Comparison of ENCODE assay signal across 19 mouse cellular contexts in genomic region chr4:10209324-10209923, GRCm38 (mm10).
DNase-seq lines count a peak whose midpoint lies in the region; ATAC-seq and TF ChIP-seq lines count a peak whose summit lies in the region.
"Had no signal": no experiment of that assay in that cellular context is flagged by ENCODE, and none has a peak within 500 bp of the region (broad histone marks: within the 10 kb centered on the region; RNA-seq: fewer than 3 reads in every experiment).

No protein-coding gene starts in this region.

- no peak for TF ChIP-seq CTCF in forebrain, postnatal 0 days (IDR thresholded peaks at IDR 0.05; ENCODE audit: low read depth)

- no peak for ATAC-seq in embryonic facial prominence, embryonic 14.5 days (ENCODE audit: low read depth)
- peak; percentile 50; the same call in 1 of the 2 replicates for ATAC-seq in hindbrain, embryonic 16.5 days
- no peak for ATAC-seq in hindbrain, embryonic 13.5 days (ENCODE audit: low FRiP score)
- no peak for ATAC-seq in kidney, embryonic 15.5 days (replicated peaks; ENCODE audit: low FRiP score)
- peak; percentile 45 for ATAC-seq in forebrain, postnatal 0 days
- ATAC-seq: activated CD4-positive, CD25-positive, alpha-beta regulatory T cell, adult 4 months; intestine, postnatal 0 days had no signal

- no peak overlapping the region for H3K27ac ChIP-seq in embryonic facial prominence, embryonic 14.5 days (replicated peaks; ENCODE audit: low read depth, low read length)
- H3K27ac ChIP-seq in embryonic facial prominence, embryonic 10.5 days (replicated peaks), result no peak overlapping the region
- H3K27ac ChIP-seq in hindbrain, embryonic 16.5 days (ENCODE audit: low read depth, low read length), result no peak overlapping the region
- no peak overlapping the region for H3K27ac ChIP-seq in hindbrain, embryonic 13.5 days
- no peak overlapping the region for H3K27ac ChIP-seq in kidney, embryonic 15.5 days
- no peak overlapping the region for H3K27ac ChIP-seq in forebrain, postnatal 0 days (ENCODE audit: low read depth, low read length)
- H3K27ac ChIP-seq: embryonic facial prominence, embryonic 13.5 days; heart, embryonic 10.5 days; liver, embryonic 14.5 days had no signal

- WGBS in embryonic facial prominence, embryonic 14.5 days, result 52% methylated on average over 4 of the region's 4 CpGs
- WGBS in embryonic facial prominence, embryonic 10.5 days, result 66% methylated on average over 4 of the region's 4 CpGs
- 57% methylated on average over 4 of the region's 4 CpGs for WGBS in hindbrain, embryonic 16.5 days
- 74% methylated on average over 4 of the region's 4 CpGs for WGBS in hindbrain, embryonic 13.5 days
- WGBS in kidney, embryonic 15.5 days, result 63% methylated on average over 4 of the region's 4 CpGs
- WGBS in forebrain, postnatal 0 days, result 37% methylated on average over 4 of the region's 4 CpGs

- no peak overlapping the region for H3K9ac ChIP-seq in embryonic facial prominence, embryonic 14.5 days (ENCODE audit: low read depth, low read length)
- no peak overlapping the region for H3K9ac ChIP-seq in hindbrain, embryonic 16.5 days (ENCODE audit: low read depth, low read length)
- no peak overlapping the region for H3K9ac ChIP-seq in hindbrain, embryonic 13.5 days
- no peak overlapping the region for H3K9ac ChIP-seq in kidney, embryonic 15.5 days
- no peak overlapping the region for H3K9ac ChIP-seq in forebrain, postnatal 0 days
- H3K9ac ChIP-seq: embryonic facial prominence, embryonic 13.5 days; liver, embryonic 14.5 days; lung, embryonic 14.5 days had no signal

- no peaks in the 10 kb centered on the region for H3K9me3 ChIP-seq in embryonic facial prominence, embryonic 14.5 days (ENCODE audit: control insufficient read depth, low read length)
- H3K9me3 ChIP-seq in embryonic facial prominence, embryonic 10.5 days, result no peaks in the 10 kb centered on the region
- H3K9me3 ChIP-seq in hindbrain, embryonic 16.5 days (ENCODE audit: control insufficient read depth, low read length), result no peaks in the 10 kb centered on the region
- no peaks in the 10 kb centered on the region for H3K9me3 ChIP-seq in hindbrain, embryonic 13.5 days
- no peaks in the 10 kb centered on the region for H3K9me3 ChIP-seq in kidney, embryonic 15.5 days (replicated peaks)
- H3K9me3 ChIP-seq in forebrain, postnatal 0 days (ENCODE audit: low read length), result no peaks in the 10 kb centered on the region
- H3K9me3 ChIP-seq: embryonic facial prominence, embryonic 13.5 days; heart, embryonic 10.5 days had no signal

- no peak overlapping the region for H3K4me2 ChIP-seq in embryonic facial prominence, embryonic 14.5 days (ENCODE audit: low read depth, low read length)
- H3K4me2 ChIP-seq in hindbrain, embryonic 16.5 days (ENCODE audit: low read length), result no peak overlapping the region
- no peak overlapping the region for H3K4me2 ChIP-seq in hindbrain, embryonic 13.5 days
- H3K4me2 ChIP-seq in kidney, embryonic 15.5 days, result no peak overlapping the region
- no peak overlapping the region for H3K4me2 ChIP-seq in forebrain, postnatal 0 days (ENCODE audit: low read depth)
- H3K4me2 ChIP-seq: embryonic facial prominence, embryonic 13.5 days; lung, embryonic 14.5 days had no signal

- H3K4me1 ChIP-seq in embryonic facial prominence, embryonic 14.5 days (ENCODE audit: control insufficient read depth, insufficient read depth, low read length), result no peaks in the 10 kb centered on the region
- H3K4me1 ChIP-seq in embryonic facial prominence, embryonic 10.5 days, result peaks cover 9% of the 10 kb centered on the region
- no peaks in the 10 kb centered on the region for H3K4me1 ChIP-seq in hindbrain, embryonic 16.5 days (ENCODE audit: control insufficient read depth, insufficient read depth, low read depth, low read length)
- no peaks in the 10 kb centered on the region for H3K4me1 ChIP-seq in hindbrain, embryonic 13.5 days (replicated peaks)
- H3K4me1 ChIP-seq in kidney, embryonic 15.5 days, result no peaks in the 10 kb centered on the region
- no peaks in the 10 kb centered on the region for H3K4me1 ChIP-seq in forebrain, postnatal 0 days (ENCODE audit: insufficient read depth)
- H3K4me1 ChIP-seq: heart, embryonic 10.5 days had no signal

- H3K27me3 ChIP-seq in embryonic facial prominence, embryonic 14.5 days (replicated peaks; ENCODE audit: control insufficient read depth, insufficient read depth, low read length), result no peaks in the 10 kb centered on the region
- no peaks in the 10 kb centered on the region for H3K27me3 ChIP-seq in embryonic facial prominence, embryonic 10.5 days (replicated peaks; ENCODE audit: low read depth, poor library complexity, severe bottlenecking)
- no peaks in the 10 kb centered on the region for H3K27me3 ChIP-seq in hindbrain, embryonic 16.5 days (replicated peaks; ENCODE audit: control insufficient read depth, insufficient read depth, low read length)
- no peaks in the 10 kb centered on the region for H3K27me3 ChIP-seq in hindbrain, embryonic 13.5 days
- no peaks in the 10 kb centered on the region for H3K27me3 ChIP-seq in kidney, embryonic 15.5 days
- H3K27me3 ChIP-seq in forebrain, postnatal 0 days (ENCODE audit: insufficient read depth, low read length), result no peaks in the 10 kb centered on the region
- H3K27me3 ChIP-seq: embryonic facial prominence, embryonic 13.5 days had no signal

- no peaks in the 10 kb centered on the region for H3K36me3 ChIP-seq in embryonic facial prominence, embryonic 14.5 days (ENCODE audit: control insufficient read depth, insufficient read depth, low read length)
- no peaks in the 10 kb centered on the region for H3K36me3 ChIP-seq in embryonic facial prominence, embryonic 10.5 days (replicated peaks)
- no peaks in the 10 kb centered on the region for H3K36me3 ChIP-seq in hindbrain, embryonic 16.5 days (ENCODE audit: control insufficient read depth, insufficient read depth, low read length)
- H3K36me3 ChIP-seq in hindbrain, embryonic 13.5 days, result no peaks in the 10 kb centered on the region
- H3K36me3 ChIP-seq in kidney, embryonic 15.5 days, result no peaks in the 10 kb centered on the region
- H3K36me3 ChIP-seq in forebrain, postnatal 0 days (ENCODE audit: insufficient read depth), result no peaks in the 10 kb centered on the region
- H3K36me3 ChIP-seq: embryonic facial prominence, embryonic 13.5 days; heart, embryonic 10.5 days had no signal

- no peak overlapping the region for H3K4me3 ChIP-seq in embryonic facial prominence, embryonic 14.5 days (ENCODE audit: low read depth, low read length)
- H3K4me3 ChIP-seq in embryonic facial prominence, embryonic 10.5 days, result no peak overlapping the region
- no peak overlapping the region for H3K4me3 ChIP-seq in hindbrain, embryonic 16.5 days (ENCODE audit: low read length)
- no peak overlapping the region for H3K4me3 ChIP-seq in hindbrain, embryonic 13.5 days
- no peak overlapping the region for H3K4me3 ChIP-seq in kidney, embryonic 15.5 days (replicated peaks)
- no peak overlapping the region for H3K4me3 ChIP-seq in forebrain, postnatal 0 days (ENCODE audit: low read depth, low read length)
- H3K4me3 ChIP-seq: embryonic facial prominence, embryonic 13.5 days; heart, embryonic 10.5 days had no signal

- DNase-seq in embryonic facial prominence, embryonic 14.5 days (ENCODE audit: low spot score), result peak; percentile 27
- no peak for DNase-seq in embryonic facial prominence, embryonic 10.5 days (ENCODE audit: low spot score)
- peak; percentile 7 to 21 for DNase-seq in kidney, postnatal 36 days
- DNase-seq in forebrain, postnatal 0 days, result no peak
- DNase-seq in ovary, postnatal 14 days (ENCODE audit: low spot score), result no peak
- DNase-seq: adrenal gland, postnatal 10 days; cerebellum, adult 2 months; cerebellum, postnatal 25 days; lung, embryonic 14.5 days; thymus, adult 18-20 months; thymus, postnatal 36 days had no signal

Comparison
In these comparisons a context has a peak if more than half of its experiments do, and no peak if none do; other contexts are left out.
1. ATAC-seq: peak in hindbrain, embryonic 16.5 days (single experiment) and forebrain, postnatal 0 days (single experiment); none in embryonic facial prominence, embryonic 14.5 days (single experiment), hindbrain, embryonic 13.5 days (single experiment) and kidney, embryonic 15.5 days (single experiment).
2. DNase-seq: peak in embryonic facial prominence, embryonic 14.5 days (single experiment) and kidney, postnatal 36 days (2 of 2); none in embryonic facial prominence, embryonic 10.5 days (single experiment), forebrain, postnatal 0 days (single experiment) and ovary, postnatal 14 days (single experiment).